Mouse (Mus musculus) midbrain, embryonic 11.5 days (tissue): ENCODE results near the gene Mob1b. TPM values are rescaled to one million over a fixed set of nuclear protein-coding genes. Genes with fewer than 3 reads are reported as not detected.
A peak's percentile ranks its signal among the peaks of the same experiment; 100 is the strongest.

ENCODE experiments used
- ATAC-seq: fragments of 200-750 bp; cut with Nextera tagmentation; 2 replicates; pipeline ENCODE4 v1.8.0; 2017; ENCODE audit warnings: moderate TSS enrichment, moderate library complexity; ENCODE audit not compliant: low FRiP score
- DNase-seq: peaks from one replicate; pipeline ENCODE4 v3.0.0; 2015; ENCODE audit warnings: low spot score; ENCODE audit errors: missing footprints
- H3K27ac ChIP-seq: fragments of 300-500 bp; sonication (generic); 2 replicates; pipeline ENCODE4 v1.5.1; 2014; ENCODE audit warnings: low read depth, low read length
- H3K27me3 ChIP-seq: fragments of 300-500 bp; sonication (generic); 2 replicates; pipeline ENCODE4 v1.6.1; 2014; ENCODE audit warnings: mild to moderate bottlenecking, low read length, moderate library complexity, mixed read lengths; ENCODE audit not compliant: control insufficient read depth, insufficient read depth
- H3K36me3 ChIP-seq: fragments of 300-500 bp; sonication (generic); 2 replicates; pipeline ENCODE4 v1.6.1; 2014; ENCODE audit warnings: mild to moderate bottlenecking, low read length, moderate library complexity, mixed read lengths; ENCODE audit not compliant: control insufficient read depth, insufficient read depth
- H3K4me1 ChIP-seq: fragments of 300-500 bp; sonication (generic); 2 replicates; pipeline ENCODE4 v1.6.1; 2014; ENCODE audit warnings: low read length; ENCODE audit not compliant: control insufficient read depth, insufficient read depth
- H3K4me2 ChIP-seq: fragments of 300-500 bp; sonication (generic); 2 replicates; pipeline ENCODE4 v1.6.1; 2014; ENCODE audit warnings: mild to moderate bottlenecking, moderate library complexity
- H3K4me3 ChIP-seq: fragments of 300-500 bp; sonication (generic); 2 replicates; pipeline ENCODE4 v1.5.1; 2014; ENCODE audit warnings: low read depth, low read length
- H3K9ac ChIP-seq: fragments of 300-500 bp; sonication (generic); 2 replicates; pipeline ENCODE4 v1.6.1; 2014; ENCODE audit warnings: low read length
- H3K9me3 ChIP-seq: fragments of 300-500 bp; sonication (generic); 2 replicates; pipeline ENCODE4 v1.6.1; 2016; ENCODE audit warnings: low read length; ENCODE audit not compliant: control insufficient read depth
- WGBS: fragments of 180-500 bp; shearing (Covaris S2); extraction: QIAGEN DNeasy Blood & Tissue Kit; methylation state at CpG from one replicate; pipeline ENCODE4 v1.1.7; 2014; 5-methylcytosine and 5-hydroxymethylcytosine counted together
- polyA plus RNA-seq: library from polyadenylated mRNA; unstranded; fragments of >200 nt; fragmentation: Nextera tagmentation; extraction: Ambion mirVana; gene quantifications from 2 replicates; pipeline ENCODE4 v1.2.1, GENCODE M21; 2014

The Mob1b gene
- polyA plus RNA-seq, 1 experiment from 2014 or later, result 18.3 TPM

- Histone ChIP-seq H3K27ac (no peak overlapping the region), H3K4me2 (no peak overlapping the region), H3K27me3 (no peaks in the 10 kb centered on the region), H3K4me3 (no peak overlapping the region), H3K9me3 (no peaks in the 10 kb centered on the region), H3K4me1 (peaks cover 15% of the 10 kb centered on the region), H3K9ac (no peak overlapping the region), H3K36me3 (no peaks in the 10 kb centered on the region)
- ATAC-seq (no peak), DNase-seq (no peak)
- 85% methylated on average over 5 of the region's 5 CpGs for WGBS
Observed at GRCm38 (mm10) chr5:88762611-88763010, 42.0 kb downstream of the Mob1b start.

- Histone ChIP-seq H3K9ac (peak overlapping the region; percentile 52; the same call in 1 of the 2 replicates), H3K4me2 (peak overlapping the region; percentile 63), H3K27me3 (no peaks in the 10 kb centered on the region), H3K36me3 (peaks cover 1% of the 10 kb centered on the region), H3K27ac (peak overlapping the region; percentile 67), H3K9me3 (no peaks in the 10 kb centered on the region), H3K4me3 (peak overlapping the region; percentile 45), H3K4me1 (peaks cover 15% of the 10 kb centered on the region)
- WGBS, result under 1% methylated on average over 23 of the region's 23 CpGs
- DNase-seq, result no peak
- peak; percentile 62 for ATAC-seq
Observed at GRCm38 (mm10) chr5:88764430-88764986, 43.9 kb downstream of the Mob1b start.

GRCm38 (mm10) chr5:88764987-88765481, 44.4 kb downstream of the Mob1b start, which contains the start of gene Dck:
Gene Dck (plus strand): TSS chr5:88764996.
- H3K27me3 ChIP-seq, result no peaks in the 10 kb centered on the region
- ATAC-seq (peak; percentile 100), DNase-seq (peak; percentile 99)
- under 1% methylated on average over 50 of the region's 51 CpGs for WGBS
- H3K9me3 ChIP-seq, result no peaks in the 10 kb centered on the region
- H3K4me1 ChIP-seq, result peaks cover 15% of the 10 kb centered on the region
- H3K4me2 ChIP-seq, result peak within 1 kb of the TSS; percentile 63
- H3K36me3 ChIP-seq, result peaks cover 3% of the 10 kb centered on the region
- peak within 1 kb of the TSS; percentile 67 for H3K27ac ChIP-seq
- H3K9ac ChIP-seq, result peak within 1 kb of the TSS; percentile 90
- peak within 1 kb of the TSS; percentile 45 for H3K4me3 ChIP-seq

- Histone ChIP-seq H3K4me1 (peaks cover 15% of the 10 kb centered on the region), H3K27ac (peak overlapping the region; percentile 67), H3K27me3 (no peaks in the 10 kb centered on the region), H3K4me3 (peak overlapping the region; percentile 45), H3K36me3 (peaks cover 6% of the 10 kb centered on the region), H3K4me2 (peak overlapping the region; percentile 63), H3K9me3 (no peaks in the 10 kb centered on the region), H3K9ac (peak overlapping the region; percentile 90)
- no peak for DNase-seq
- 11% methylated on average over 6 of the region's 6 CpGs for WGBS
- no peak for ATAC-seq
Observed at GRCm38 (mm10) chr5:88765587-88765986, 44.9 kb downstream of the Mob1b start.

GRCm38 (mm10) chr5:88766121-88766520, 45.5 kb downstream of the Mob1b start:
- no peak overlapping the region for H3K27ac ChIP-seq
- ATAC-seq (no peak), DNase-seq (no peak)
- H3K9ac ChIP-seq, result peak overlapping the region; percentile 90
- WGBS, result 74% methylated on average over 6 of the region's 6 CpGs
- peak overlapping the region; percentile 63 for H3K4me2 ChIP-seq
- H3K9me3 ChIP-seq, result no peaks in the 10 kb centered on the region
- peak overlapping the region; percentile 45 for H3K4me3 ChIP-seq
- H3K27me3 ChIP-seq, result no peaks in the 10 kb centered on the region
- peaks cover 15% of the 10 kb centered on the region for H3K4me1 ChIP-seq
- H3K36me3 ChIP-seq, result peaks cover 7% of the 10 kb centered on the region

GRCm38 (mm10) chr5:88766863-88767262, 46.2 kb downstream of the Mob1b start:
- Histone ChIP-seq H3K36me3 (peaks cover 9% of the 10 kb centered on the region), H3K4me1 (peaks cover 15% of the 10 kb centered on the region), H3K9ac (no peak overlapping the region; the same call in 1 of the 2 replicates), H3K27ac (no peak overlapping the region), H3K27me3 (no peaks in the 10 kb centered on the region), H3K9me3 (no peaks in the 10 kb centered on the region), H3K4me3 (0 out of 2 replicates have a peak overlapping the region, but pooled peaks have one; percentile 45), H3K4me2 (peak overlapping the region; percentile 63)
- 96% methylated on average over 5 of the region's 5 CpGs for WGBS
- no peak for DNase-seq
- ATAC-seq, result no peak

- Histone ChIP-seq H3K4me1 (peaks cover 15% of the 10 kb centered on the region), H3K4me3 (no peak overlapping the region), H3K4me2 (no peak overlapping the region), H3K9ac (no peak overlapping the region), H3K9me3 (no peaks in the 10 kb centered on the region), H3K36me3 (peaks cover 18% of the 10 kb centered on the region), H3K27ac (no peak overlapping the region), H3K27me3 (no peaks in the 10 kb centered on the region)
- ATAC-seq (no peak), DNase-seq (no peak)
- WGBS, result 90% methylated on average over 6 of the region's 6 CpGs
Observed at GRCm38 (mm10) chr5:88768201-88768600, 47.5 kb downstream of the Mob1b start.

- H3K27ac ChIP-seq, result no peak overlapping the region
- no peak overlapping the region for H3K4me2 ChIP-seq
- peak; percentile 35 for DNase-seq
- H3K4me1 ChIP-seq, result no peaks in the 10 kb centered on the region
- no peak overlapping the region for H3K4me3 ChIP-seq
- H3K27me3 ChIP-seq, result no peaks in the 10 kb centered on the region
- no peak overlapping the region for H3K9ac ChIP-seq
- ATAC-seq, result no peak
- H3K36me3 ChIP-seq, result peaks cover 20% of the 10 kb centered on the region
- no peaks in the 10 kb centered on the region for H3K9me3 ChIP-seq
- 81% methylated on average over 7 of the region's 7 CpGs for WGBS
Observed at GRCm38 (mm10) chr5:88782072-88782765, 61.6 kb downstream of the Mob1b start.

- Histone ChIP-seq H3K27ac (no peak overlapping the region), H3K4me3 (no peak overlapping the region), H3K9me3 (no peaks in the 10 kb centered on the region), H3K27me3 (no peaks in the 10 kb centered on the region), H3K9ac (no peak overlapping the region), H3K36me3 (peaks cover 17% of the 10 kb centered on the region), H3K4me2 (no peak overlapping the region), H3K4me1 (no peaks in the 10 kb centered on the region)
- no peak for ATAC-seq
- WGBS, result 89% methylated on average over 1 of the region's 1 CpGs
- DNase-seq, result no peak
Observed at GRCm38 (mm10) chr5:88785059-88785458, 64.4 kb downstream of the Mob1b start.
